Mouse (Mus musculus) midbrain, embryonic 14.5 days (tissue): Measurements from ENCODE around the gene Rexo2. TPM values are rescaled to one million over a fixed set of nuclear protein-coding genes. Genes with fewer than 3 reads are reported as not detected.
"Not testable (repeated sequence)": the region's sequence is repeated elsewhere in the genome, so short reads cannot be mapped to it uniquely, and the experiment has no call there.

Experiments used
- ATAC-seq: fragments of 200-750 bp; cut with Nextera tagmentation; 2 replicates; pipeline ENCODE4 v1.8.0; 2017; ENCODE audit warnings: moderate number of reproducible peaks, moderate library complexity; ENCODE audit not compliant: low FRiP score, low TSS enrichment
- DNase-seq: peaks from one replicate; pipeline ENCODE4 v3.0.0-alpha.2; 2015
- H3K27ac ChIP-seq: fragments of 300-500 bp; sonication (generic); replicated peaks from 2 replicates; pipeline ENCODE4 v1.5.1; 2014; ENCODE audit warnings: mild to moderate bottlenecking, low read depth, low read length, moderate library complexity
- H3K27me3 ChIP-seq: fragments of 300-500 bp; sonication (generic); 2 replicates; pipeline ENCODE4 v1.6.1; 2014; ENCODE audit warnings: low read length, control low read depth, mixed read lengths; ENCODE audit not compliant: control insufficient read depth, insufficient read depth
- H3K36me3 ChIP-seq: fragments of 300-500 bp; sonication (generic); 2 replicates; pipeline ENCODE4 v1.6.1; 2014; ENCODE audit warnings: low read length, control low read depth; ENCODE audit not compliant: control insufficient read depth, insufficient read depth
- H3K4me1 ChIP-seq: fragments of 300-500 bp; sonication (generic); 2 replicates; pipeline ENCODE4 v1.6.1; 2014; ENCODE audit warnings: mild to moderate bottlenecking, antibody characterized with exemption, low read length, control low read depth; ENCODE audit not compliant: control insufficient read depth, insufficient read depth
- H3K4me2 ChIP-seq: fragments of 300-500 bp; sonication (generic); 2 replicates; pipeline ENCODE4 v1.6.1; 2014; ENCODE audit warnings: mild to moderate bottlenecking, low read length, moderate library complexity
- H3K4me3 ChIP-seq: fragments of 300-500 bp; sonication (generic); replicated peaks from 2 replicates; pipeline ENCODE4 v1.5.1; 2014; ENCODE audit warnings: low read depth, low read length
- H3K9ac ChIP-seq: fragments of 300-500 bp; sonication (generic); replicated peaks from 2 replicates; pipeline ENCODE4 v1.6.1; 2014; ENCODE audit warnings: mild to moderate bottlenecking, low read length, moderate library complexity
- H3K9me3 ChIP-seq: fragments of 300-500 bp; sonication (generic); 2 replicates; pipeline ENCODE4 v1.6.1; 2016; ENCODE audit warnings: low read length, control low read depth, mixed read lengths; ENCODE audit not compliant: control insufficient read depth
- WGBS: fragments of 180-500 bp; shearing (Covaris S2); extraction: QIAGEN DNeasy Blood & Tissue Kit; methylation state at CpG from one replicate; pipeline ENCODE4 v1.1.7; 2014; 5-methylcytosine and 5-hydroxymethylcytosine counted together
- polyA plus RNA-seq: library from polyadenylated mRNA; unstranded; fragments of >200 nt; fragmentation: Nextera tagmentation; extraction: Ambion mirVana; gene quantifications from 2 replicates; pipeline ENCODE4 v1.2.1, GENCODE M21; 2014

Gene Rexo2
- polyA plus RNA-seq, result 70.9 and 76.0 TPM in 2 replicates

DNA sequence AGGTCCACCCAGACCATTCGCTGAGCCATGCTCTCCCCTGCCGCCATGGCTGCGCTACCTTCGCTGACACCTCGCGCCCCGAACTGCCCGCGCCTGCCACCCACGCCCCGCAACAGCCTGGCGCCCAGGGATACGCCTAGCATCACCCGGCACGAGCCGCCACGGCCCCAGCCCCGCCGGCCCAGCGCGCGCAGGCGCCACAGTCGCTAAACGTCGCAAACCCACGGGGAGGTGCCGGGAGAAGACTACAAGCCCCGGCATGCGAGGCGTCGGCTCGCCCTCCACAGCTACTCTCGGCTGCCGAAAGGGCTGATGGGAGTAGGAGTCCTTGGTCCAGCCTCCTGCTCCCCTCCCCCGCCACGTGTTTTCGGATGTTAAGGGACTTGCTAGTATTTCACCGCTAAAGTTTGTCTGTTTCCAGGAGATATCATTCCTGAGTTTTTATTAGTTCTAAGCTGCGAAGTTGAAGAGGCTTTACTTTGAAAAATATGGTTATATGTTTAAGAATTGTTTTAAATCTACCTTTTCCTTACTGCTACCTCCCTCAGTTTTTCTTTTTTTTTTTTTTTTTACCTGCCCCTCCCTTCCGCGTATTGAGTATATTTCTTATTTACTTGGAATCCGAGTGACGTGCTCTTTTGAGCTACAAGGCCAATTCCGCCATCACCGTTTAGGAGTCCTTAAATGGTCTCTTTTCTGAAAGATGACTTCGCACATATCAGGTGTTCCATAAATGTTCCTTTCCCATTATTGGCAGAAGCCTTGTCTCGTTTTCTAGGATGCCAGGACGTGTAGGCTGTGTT lies at the start of gene Rexo2:
TSS of gene Rexo2 (minus strand) at position 213 of the 803 bp plus-strand sequence.
- Histone ChIP-seq H3K27ac (no peak within 1 kb of the TSS), H3K36me3 (peaks cover 4% of the 10 kb centered on the region; the same call in 1 of the 2 replicates), H3K4me2 (peak within 1 kb of the TSS; percentile 79), H3K4me3 (peak within 1 kb of the TSS; percentile 85), H3K27me3 (peaks cover 10% of the 10 kb centered on the region; the same call in 1 of the 2 replicates), H3K9ac (peak within 1 kb of the TSS; percentile 69), H3K4me1 (peaks cover 9% of the 10 kb centered on the region; the same call in 1 of the 2 replicates), H3K9me3 (no peaks in the 10 kb centered on the region)
- peak; percentile 99 for ATAC-seq
- peak; percentile 97 for DNase-seq
- WGBS, result 2% methylated on average over 49 of the region's 49 CpGs

DNA sequence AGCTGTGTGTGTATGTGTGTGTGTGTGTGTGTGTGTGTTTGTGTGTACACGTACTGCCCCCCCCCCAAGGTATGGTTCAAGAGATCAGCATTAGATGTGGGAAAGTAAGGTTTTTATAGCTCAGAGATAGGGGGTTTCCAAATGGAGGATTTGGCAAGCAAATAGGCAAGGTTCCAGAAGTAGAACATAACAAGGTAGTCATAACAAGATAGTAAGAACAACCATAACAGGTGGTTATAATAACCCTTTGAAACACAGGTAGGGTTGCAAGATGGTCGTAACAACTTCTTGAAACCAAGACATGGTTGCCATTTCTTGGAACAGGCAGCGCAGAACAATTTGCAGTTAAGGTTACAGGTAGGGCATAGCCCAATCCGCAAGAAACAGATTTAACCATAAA lies 46.1 kb upstream of the Rexo2 start:
- ATAC-seq (no peak), DNase-seq (no peak)
- H3K9ac ChIP-seq, result no peak overlapping the region
- no peaks in the 10 kb centered on the region for H3K9me3 ChIP-seq
- H3K27ac ChIP-seq, result no peak overlapping the region
- no peak overlapping the region for H3K4me3 ChIP-seq
- H3K4me1 ChIP-seq, result no peaks in the 10 kb centered on the region
- 89% methylated on average over 4 of the region's 4 CpGs for WGBS
- no peak overlapping the region for H3K4me2 ChIP-seq
- no peaks in the 10 kb centered on the region for H3K27me3 ChIP-seq
- H3K36me3 ChIP-seq, result no peaks in the 10 kb centered on the region

DNA sequence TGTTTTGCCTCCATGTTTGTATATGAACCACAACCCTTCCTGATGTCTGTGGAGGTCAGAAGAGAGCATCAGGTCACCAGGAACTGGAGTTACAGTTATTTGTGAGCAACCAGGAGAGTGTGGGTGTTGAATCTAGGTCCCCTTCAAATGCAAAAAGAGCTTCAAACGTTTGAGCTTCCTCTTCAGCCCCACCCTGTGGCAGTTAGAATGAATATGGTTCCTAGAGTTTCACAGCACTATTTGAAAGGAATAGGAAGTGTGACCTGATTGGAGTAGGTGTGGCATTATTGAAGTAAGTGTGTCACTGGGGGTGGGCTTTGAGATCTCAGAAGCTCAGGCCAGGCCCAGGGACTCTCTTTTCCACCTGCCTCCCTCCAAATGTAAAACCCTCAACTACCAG lies 45.1 kb upstream of the Rexo2 start:
- WGBS, result 13% methylated on average over 1 of the region's 1 CpGs
- Histone ChIP-seq H3K9me3 (no peaks in the 10 kb centered on the region), H3K4me1 (no peaks in the 10 kb centered on the region), H3K27ac (no peak overlapping the region), H3K9ac (no peak overlapping the region), H3K4me2 (no peak overlapping the region), H3K36me3 (no peaks in the 10 kb centered on the region), H3K27me3 (no peaks in the 10 kb centered on the region), H3K4me3 (no peak overlapping the region)
- ATAC-seq (no peak), DNase-seq (no peak)

GRCm38 (mm10) chr9:48520405-48520804 lies 40.0 kb upstream of the Rexo2 start:
- H3K9me3 ChIP-seq, H3K4me1 ChIP-seq, H3K27me3 ChIP-seq, H3K4me2 ChIP-seq, H3K27ac ChIP-seq, DNase-seq, H3K4me3 ChIP-seq, H3K9ac ChIP-seq, H3K36me3 ChIP-seq, ATAC-seq: not testable (repeated sequence)
- WGBS, result no CpG with 5 or more reads among the region's 7 CpGs

DNA sequence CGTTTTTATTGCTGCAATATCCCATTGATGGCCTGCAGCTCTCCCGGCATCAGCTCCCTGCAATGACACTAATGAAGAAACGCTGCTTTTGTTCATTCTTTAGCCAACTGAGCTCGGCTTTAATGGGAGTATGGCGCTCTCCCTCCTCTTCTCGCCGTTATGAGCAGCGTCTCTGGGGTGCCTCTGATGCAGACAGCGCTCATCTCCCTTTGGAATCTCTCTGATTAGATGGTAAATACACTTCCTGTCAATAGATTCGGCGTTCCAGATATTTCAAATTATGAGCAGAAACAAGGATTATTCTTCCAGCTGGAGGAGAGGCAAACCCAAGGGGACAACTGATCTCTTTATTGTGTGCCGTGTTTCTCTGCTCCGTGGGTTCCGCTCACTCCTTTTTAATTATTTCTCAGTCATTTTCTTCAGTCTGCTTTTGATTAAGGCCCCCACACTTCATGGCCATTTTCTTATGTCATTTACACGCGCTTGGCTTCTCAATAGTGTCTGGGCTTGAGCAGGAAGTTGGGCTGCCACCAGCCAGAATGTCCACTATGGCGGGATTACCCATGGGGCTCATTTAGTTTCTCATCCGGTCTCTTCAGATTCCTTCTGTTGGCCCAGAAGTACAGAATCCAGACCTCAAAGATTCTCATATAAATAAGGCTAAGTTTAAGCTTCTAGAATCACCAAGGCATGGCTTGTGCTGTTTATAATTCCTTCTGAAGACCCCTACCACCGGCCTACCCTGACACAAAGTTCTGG lies 37.1 kb upstream of the Rexo2 start:
- ATAC-seq (no peak), DNase-seq (peak; percentile 60)
- no peak overlapping the region for H3K4me3 ChIP-seq
- H3K27me3 ChIP-seq, result no peaks in the 10 kb centered on the region
- peak overlapping the region; percentile 36 for H3K4me2 ChIP-seq
- no peaks in the 10 kb centered on the region for H3K36me3 ChIP-seq
- no peaks in the 10 kb centered on the region for H3K9me3 ChIP-seq
- H3K4me1 ChIP-seq, result no peaks in the 10 kb centered on the region
- H3K9ac ChIP-seq, result no peak overlapping the region
- peak overlapping the region; percentile 76 for H3K27ac ChIP-seq
- 45% methylated on average over 19 of the region's 19 CpGs for WGBS

GRCm38 (mm10) chr9:48516615-48517371 lies 36.4 kb upstream of the Rexo2 start:
- no peak overlapping the region for H3K9ac ChIP-seq
- peak overlapping the region; percentile 76 for H3K27ac ChIP-seq
- peak overlapping the region; percentile 36 for H3K4me2 ChIP-seq
- no peaks in the 10 kb centered on the region for H3K36me3 ChIP-seq
- H3K4me1 ChIP-seq, result no peaks in the 10 kb centered on the region
- no peaks in the 10 kb centered on the region for H3K9me3 ChIP-seq
- WGBS, result 74% methylated on average over 11 of the region's 11 CpGs
- H3K27me3 ChIP-seq, result no peaks in the 10 kb centered on the region
- DNase-seq, result peak; percentile 38
- no peak for ATAC-seq
- no peak overlapping the region for H3K4me3 ChIP-seq

- Histone ChIP-seq H3K36me3 (no peaks in the 10 kb centered on the region), H3K9ac (no peak overlapping the region), H3K9me3 (no peaks in the 10 kb centered on the region), H3K4me1 (no peaks in the 10 kb centered on the region), H3K4me2 (no peak overlapping the region), H3K27ac (no peak overlapping the region), H3K4me3 (no peak overlapping the region), H3K27me3 (no peaks in the 10 kb centered on the region)
- no peak for ATAC-seq
- peak; percentile 20 for DNase-seq
- WGBS, result 74% methylated on average over 1 of the region's 1 CpGs
Observed at GRCm38 (mm10) chr9:48515332-48515731, 34.9 kb upstream of the Rexo2 start.

GRCm38 (mm10) chr9:48510134-48510533 lies 29.7 kb upstream of the Rexo2 start:
- Histone ChIP-seq H3K9me3 (no peaks in the 10 kb centered on the region), H3K27me3 (no peaks in the 10 kb centered on the region), H3K36me3 (no peaks in the 10 kb centered on the region), H3K4me3 (no peak overlapping the region), H3K27ac (no peak overlapping the region), H3K9ac (no peak overlapping the region), H3K4me2 (no peak overlapping the region), H3K4me1 (no peaks in the 10 kb centered on the region)
- DNase-seq (no peak), ATAC-seq (no peak)
- 92% methylated on average over 5 of the region's 5 CpGs for WGBS
